Mouse (Mus musculus): ENCODE data around the gene Sirpb1a. TPM values are rescaled to one million over a fixed set of nuclear protein-coding genes. Genes with fewer than 3 reads are reported as not detected.

Gene Sirpb1a
- polyA plus RNA-seq, 1 experiment from 2014 or later: not detected

Other genes starting within 250 kb of the Sirpb1a start
- gene Gm9733, start 94.2 kb downstream of the Sirpb1a start, polyA plus RNA-seq (2015; fragmentation: Nextera tagmentation; extraction: Ambion mirVana): not detected in 2 replicates
- not detected in 2 replicates for gene Sirpb1b, start 148.5 kb upstream of the Sirpb1a start, polyA plus RNA-seq (2015; fragmentation: Nextera tagmentation; extraction: Ambion mirVana)

Data from hindbrain, embryonic 13.5 days (tissue).